In the genomic region with DNA sequence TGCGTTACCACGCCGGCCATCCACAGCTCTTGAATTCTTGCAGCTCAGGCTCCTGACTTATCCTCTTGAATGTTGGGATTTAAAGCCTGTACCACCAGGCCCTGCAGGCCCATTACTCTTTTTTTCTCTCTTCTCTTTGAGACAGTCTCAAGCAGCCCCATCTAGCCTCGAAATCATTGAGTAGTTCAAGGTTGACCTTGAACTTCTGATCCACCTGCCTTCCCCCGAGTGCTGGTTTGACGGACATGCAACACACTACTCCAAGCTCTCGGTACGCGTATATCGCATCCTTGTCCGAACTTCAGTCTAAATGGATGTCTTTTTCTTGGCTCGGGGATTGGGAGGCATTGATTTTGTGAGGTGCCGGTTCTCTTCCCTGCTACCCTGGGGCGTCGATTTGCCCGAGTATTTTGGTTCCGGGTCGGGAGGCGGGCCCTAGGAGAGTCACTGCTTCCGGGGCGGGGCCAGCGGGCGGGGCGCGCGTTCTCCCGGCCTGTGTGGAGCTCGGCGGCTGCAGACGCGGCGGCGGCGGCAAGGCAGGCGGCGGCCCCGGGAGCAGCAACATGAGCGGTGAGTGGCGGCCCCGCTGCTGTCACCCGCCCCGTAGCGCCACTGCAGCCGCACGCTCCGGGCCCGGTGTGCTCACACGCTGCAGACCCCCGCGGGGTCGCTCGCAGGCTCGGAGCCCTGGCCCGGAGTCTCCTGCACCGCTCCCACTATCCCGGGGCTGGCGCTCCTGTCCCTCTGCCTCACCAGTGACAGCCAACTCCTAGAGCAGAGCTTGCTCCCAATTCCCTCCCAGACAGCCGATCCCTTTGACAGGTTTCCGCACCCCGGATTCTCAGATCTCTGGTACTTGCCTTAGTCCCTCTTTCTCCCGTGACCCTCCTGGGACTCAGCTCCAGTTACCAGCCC, we compare ENCODE assay signal across 8 mouse cellular contexts. TPM values are rescaled to one million over a fixed set of nuclear protein-coding genes. Genes with fewer than 3 reads are reported as not detected.
DNase-seq lines count a peak whose midpoint lies in the region; ATAC-seq and TF ChIP-seq lines count a peak whose summit lies in the region.

Snx29 (plus strand) TSS at position 500 of the 915 bp plus-strand sequence.

- peak within 1 kb of the TSS; percentile 95 for H3K4me2 ChIP-seq in hindbrain, postnatal 0 days (ENCODE audit: low read depth, low read length)

- 7% methylated on average over 37 of the region's 61 CpGs for WGBS in hindbrain, postnatal 0 days

- intact Hi-C loops in gastrocnemius, adult 2 months (cut with DNase I), result loop anchor here (2.0 to 10.0 kb wide), 4 partner anchors 68 to 148 kb away; partner anchors contain the start of genes Gspt1, Rsl1d1 and Zc3h7a
- intact Hi-C loops in left cerebral cortex, adult 2 months (cut with DNase I), result loop anchor here (1.0 to 2.0 kb wide), 3 partner anchors 68 to 119 kb away; partner anchors contain the start of genes Gspt1 and Rsl1d1

- no peaks in the 10 kb centered on the region for H3K27me3 ChIP-seq in hindbrain, postnatal 0 days (ENCODE audit: insufficient read depth, low read length)

- H3K9ac ChIP-seq in hindbrain, postnatal 0 days (replicated peaks; ENCODE audit: low read length), result peak within 1 kb of the TSS; percentile 81

- peak; percentile 99 for ATAC-seq in hindbrain, postnatal 0 days
- ATAC-seq in megakaryocyte, adult 5-6 weeks (ENCODE audit: poor library complexity, severe bottlenecking), result peak; percentile 98

- H3K27ac ChIP-seq in gastrocnemius, adult 2 months, result peak within 1 kb of the TSS; percentile 94
- peak within 1 kb of the TSS; percentile 89 for H3K27ac ChIP-seq in hindbrain, postnatal 0 days
- peak within 1 kb of the TSS; percentile 93 for H3K27ac ChIP-seq in left cerebral cortex, adult 2 months

- no peaks in the 10 kb centered on the region for H3K9me3 ChIP-seq in hindbrain, postnatal 0 days (ENCODE audit: low read length)

- peak within 1 kb of the TSS; percentile 90 for H3K4me3 ChIP-seq in gastrocnemius, adult 2 months
- H3K4me3 ChIP-seq in hindbrain, postnatal 0 days (ENCODE audit: low read length), result peak within 1 kb of the TSS; percentile 86
- H3K4me3 ChIP-seq in left cerebral cortex, adult 2 months, result peak within 1 kb of the TSS; percentile 95

- peak; percentile 71 for DNase-seq in WW6 (ENCODE audit: low read depth, low spot score)
- DNase-seq in cerebellum, postnatal 4 days (ENCODE audit: low spot score in 2 of 2), result peak; percentile 98 to 99
- peak; percentile 99 for DNase-seq in gastrocnemius, adult 2 months
- DNase-seq in hindbrain, postnatal 0 days (ENCODE audit: low spot score), result peak; percentile 96
- peak; percentile 98 to 99 for DNase-seq in left cerebral cortex, adult 2 months (ENCODE audit: extremely low spot score in 1 of 2, low spot score in 2 of 2)
- DNase-seq in right cerebral cortex, adult 2 months (ENCODE audit: low spot score in 2 of 2), result peak; percentile 98 to 99
- DNase-seq in urinary bladder, postnatal 14 days (ENCODE audit: low spot score), result peak; percentile 98

- TF ChIP-seq CTCF in gastrocnemius, adult 2 months (IDR thresholded peaks at IDR 0.05), result no peak; the same call in 1 of the 2 replicates
- peak; percentile 15; the same call in 1 of the 2 replicates for TF ChIP-seq CTCF in hindbrain, postnatal 0 days (IDR thresholded peaks at IDR 0.05; ENCODE audit: low read depth)
- no peak; the same call in 1 of the 2 replicates for TF ChIP-seq CTCF in left cerebral cortex, adult 2 months (IDR thresholded peaks at IDR 0.05)

- peaks cover 9% of the 10 kb centered on the region for H3K4me1 ChIP-seq in hindbrain, postnatal 0 days (ENCODE audit: insufficient read depth, low read length)

- no peaks in the 10 kb centered on the region for H3K36me3 ChIP-seq in hindbrain, postnatal 0 days (ENCODE audit: insufficient read depth, low read length)

RNA-seq across cellular contexts. Expression of gene Snx29, which starts in this region (rescaled TPM):
- total RNA-seq in gastrocnemius, adult 2 months (2021), result 10 to 100 TPM in 1 of 2 experiments, 1 to 10 TPM in 1; 9.6 to 11.6 TPM
- 18.7 and 19.5 TPM in 2 replicates for total RNA-seq in hindbrain, postnatal 0 days (2014; rRNA removed)
- polyA plus RNA-seq in hindbrain, postnatal 0 days (2015; fragmentation: Nextera tagmentation; extraction: Ambion mirVana), result 8.2 and 8.4 TPM in 2 replicates
- total RNA-seq in left cerebral cortex, adult 2 months (2021), result 10 to 100 TPM; 21.1 to 22.8 TPM
- 6.2 and 7.1 TPM in 2 replicates for total RNA-seq in megakaryocyte, adult 5-6 weeks (2015)
- total RNA-seq in megakaryocyte, adult 5-6 weeks (2017), result 4.7 and 6.3 TPM in 2 replicates

Comparison
In these comparisons a context has a peak if more than half of its experiments do, and no peak if none do; other contexts are left out.
1. Peak in every context shown above with its lines: DNase-seq, ATAC-seq, H3K4me3 ChIP-seq and H3K27ac ChIP-seq.